Mouse (Mus musculus) cerebellum, postnatal 25 days (tissue): ENCODE data around the gene Zfp729b.

ENCODE experiments used
- DNase-seq, 2 experiments: peaks; one replicate each; pipeline ENCODE4 v3.0.0; 2021; ENCODE audit warnings: mixed read lengths in 2 of 2

Zfp729b gene

DNA sequence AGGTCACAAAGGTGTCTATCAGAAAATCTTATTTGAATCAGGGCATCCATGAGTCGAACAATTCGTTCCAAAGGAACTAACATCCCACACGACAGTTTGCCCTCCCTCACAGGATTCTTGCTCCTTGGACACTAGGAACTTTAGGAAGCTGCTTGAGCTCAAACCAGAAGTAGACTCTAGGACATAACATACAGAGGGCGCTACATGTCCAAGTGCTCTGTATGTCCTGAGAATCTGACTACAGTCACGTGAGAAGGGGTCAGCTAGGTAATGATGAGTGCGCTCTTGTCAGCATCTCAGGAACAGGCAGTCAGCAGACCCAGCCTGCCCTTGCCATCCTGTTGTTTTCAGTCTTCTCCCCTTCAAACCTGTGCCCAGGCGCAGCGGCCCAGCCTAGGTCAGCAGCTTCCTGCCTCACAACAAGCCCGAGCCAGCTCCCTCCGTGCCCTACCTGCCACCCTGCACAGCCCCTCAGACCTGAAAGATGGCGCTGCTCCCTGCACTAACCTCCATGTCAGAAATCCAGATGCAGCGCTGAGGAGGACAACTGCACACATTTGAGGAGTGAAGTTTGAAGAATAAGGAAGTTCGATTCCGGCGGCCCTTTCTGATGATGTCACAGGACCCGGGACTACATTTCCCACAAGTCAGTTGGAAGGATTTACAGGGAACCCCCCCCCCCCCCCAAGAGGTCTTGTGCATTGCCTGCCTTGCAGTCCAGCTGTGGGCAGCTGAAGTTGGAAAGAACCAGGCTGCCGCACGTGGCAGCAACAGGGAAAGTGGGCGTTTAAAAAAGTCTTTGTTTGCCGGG lies at the start of gene Zfp729b:
Gene Zfp729b, minus strand, starts transcription at position 642 of the 811 bp plus-strand sequence.
- peak; percentile 93 to 94 for DNase-seq

DNA sequence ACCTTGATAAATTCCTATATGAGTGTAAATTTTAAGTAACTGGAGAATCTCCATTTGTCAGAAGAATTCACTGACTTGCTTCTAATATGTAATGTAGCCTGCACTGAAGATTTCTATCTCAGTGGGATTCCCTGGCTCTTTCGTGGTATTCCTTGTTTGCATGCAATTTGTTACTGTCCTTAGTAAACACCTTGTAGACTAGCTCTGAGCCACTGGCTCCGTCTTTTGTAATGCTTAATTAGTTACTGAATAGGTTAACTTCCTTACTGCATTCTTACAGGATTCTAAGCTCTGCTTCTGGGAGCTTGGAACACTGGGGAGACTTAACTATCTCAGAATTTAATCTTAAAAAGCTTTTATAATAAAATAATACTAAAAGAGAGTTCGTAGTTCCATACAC lies 43.0 kb upstream of the Zfp729b start:
- no peak for DNase-seq

GRCm38 (mm10) chr13:67637294-67638007 lies 27.9 kb upstream of the Zfp729b start, which contains the start of the genes Gm49345 and Zfp729a:
Gene Gm49345, minus strand, starts transcription at chr13:67637769.
Gene Zfp729a, minus strand, starts transcription at chr13:67637791.
- peak; percentile 80 to 87 for DNase-seq

DNA sequence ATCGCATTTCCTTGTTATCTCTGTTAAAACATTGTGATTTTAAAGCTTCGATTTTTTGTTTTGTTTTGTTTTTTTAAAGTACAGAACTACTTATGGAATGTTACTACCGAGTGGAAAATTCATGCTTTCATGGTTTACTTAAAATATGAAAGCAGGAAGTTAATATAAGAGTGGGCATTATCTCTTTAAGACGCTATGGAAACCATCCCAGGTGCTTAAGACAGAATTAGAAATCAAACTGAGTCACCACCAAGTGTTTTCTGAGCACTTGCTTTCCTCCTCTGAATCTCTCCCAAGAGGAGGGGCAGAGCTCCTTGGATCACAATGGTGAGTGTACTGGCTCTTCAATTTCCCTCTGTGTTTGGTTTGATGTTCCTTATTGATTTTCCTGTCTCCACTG lies 601 bp upstream of the Zfp729b start:
- DNase-seq, result no peak

- DNase-seq, result no peak
Measured at GRCm38 (mm10) chr13:67572591-67573189, 36.8 kb downstream of the Zfp729b start.

- DNase-seq, result no peak
Measured at GRCm38 (mm10) chr13:67553730-67554129, 55.8 kb downstream of the Zfp729b start, which contains the start of gene Zfp748. Gene Zfp748, minus strand, starts transcription at chr13:67553830.

DNA sequence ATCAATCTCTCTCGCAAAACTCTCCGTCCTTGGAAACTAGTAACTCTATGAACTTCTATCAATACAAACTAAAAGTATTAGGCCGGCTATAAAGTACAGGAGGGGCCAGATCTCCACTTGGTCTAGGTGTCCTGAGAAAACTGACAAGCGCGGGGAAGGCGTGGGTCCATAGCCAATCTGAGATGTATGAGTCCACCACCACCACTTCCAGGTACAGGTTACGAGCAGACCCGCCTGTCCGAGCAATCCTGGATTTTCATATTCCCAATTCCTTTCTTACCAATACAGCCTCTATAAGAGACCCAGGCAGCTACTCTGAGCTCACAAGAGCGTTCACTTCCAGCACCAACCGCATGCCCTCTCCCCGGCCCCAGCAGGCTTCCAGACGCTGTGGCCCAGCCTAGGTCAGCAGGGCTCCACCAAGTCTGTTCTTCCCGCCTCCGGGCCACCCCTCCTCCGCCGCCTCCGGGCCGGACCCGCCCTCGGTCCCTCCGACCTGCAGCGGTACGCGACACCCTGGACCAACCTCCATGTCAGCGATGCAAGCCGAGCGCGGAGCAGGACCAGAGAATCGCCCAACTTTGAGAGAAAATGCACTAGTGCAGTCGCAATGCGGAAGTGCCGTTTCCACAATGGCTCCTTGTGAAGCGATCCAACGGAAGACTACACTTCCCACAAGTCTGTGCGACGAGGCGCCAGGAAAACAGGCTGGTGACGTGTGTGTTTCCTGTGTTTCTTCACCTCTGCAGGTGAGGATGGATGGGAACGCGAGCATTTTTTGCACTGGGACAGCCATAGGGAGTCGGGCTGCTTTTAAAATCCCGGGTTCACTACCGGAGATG lies 56.8 kb downstream of the Zfp729b start:
- DNase-seq, result peak; percentile 89 to 91

DNA sequence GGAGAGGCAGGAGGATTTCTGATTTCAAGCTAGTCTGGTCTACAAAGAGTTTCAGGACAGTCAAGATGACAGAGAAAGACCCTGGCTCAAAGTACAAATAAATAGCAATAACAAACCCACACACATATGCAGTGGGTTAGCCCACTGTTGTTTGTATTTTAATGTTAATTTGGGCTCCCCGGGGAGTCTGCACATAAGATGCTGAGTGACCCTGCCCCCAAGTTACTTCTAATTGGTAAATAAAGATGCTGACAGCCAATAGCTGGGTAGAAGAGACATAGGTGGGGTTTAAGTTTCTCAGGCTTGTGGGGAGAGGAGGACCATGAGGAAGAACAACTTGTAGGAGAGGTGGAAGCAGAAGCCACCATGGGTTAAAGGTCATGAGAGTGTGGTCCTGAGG lies 63.6 kb downstream of the Zfp729b start:
- DNase-seq, result no peak
